Mouse (Mus musculus): Measurements from ENCODE around the gene Gm47791.

DNA sequence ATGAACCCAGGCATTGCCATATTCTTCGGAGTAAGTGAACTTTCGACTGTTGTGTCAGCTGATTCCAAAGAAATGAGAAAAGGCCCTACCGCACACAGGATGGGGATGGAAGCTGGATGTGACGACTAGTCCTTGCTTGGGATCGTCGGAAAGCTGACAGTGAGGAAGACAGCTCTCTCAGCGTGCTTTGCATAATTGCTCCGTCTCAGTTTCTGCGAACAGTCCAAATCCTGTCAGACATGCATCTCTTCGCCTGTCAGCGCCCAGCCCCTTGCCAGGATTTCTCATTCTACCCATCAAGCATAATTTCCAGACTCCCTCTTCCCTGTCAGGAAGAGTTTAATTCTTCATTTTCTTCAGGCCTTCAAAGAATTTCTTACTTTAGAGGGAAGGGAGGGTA is 20.1 kb upstream of the Gm47791 start:
- TF ChIP-seq POLR2A (IDR thresholded peaks at IDR 0.05; ENCODE audit: low read depth, low read length): no peak
- no peak for TF ChIP-seq CTCF (IDR thresholded peaks at IDR 0.05; ENCODE audit: extremely low read depth, insufficient read length, insufficient replicate concordance, low read depth, low read length)
